Mouse (Mus musculus) heart, postnatal 4 days (tissue): ENCODE results near the gene Olfr599. TPM values are rescaled to one million over a fixed set of nuclear protein-coding genes. Genes with fewer than 3 reads are reported as not detected.
"Not testable (repeated sequence)": the region's sequence is repeated elsewhere in the genome, so short reads cannot be mapped to it uniquely, and the experiment has no call there.

Experiments
- DNase-seq: peaks from one replicate; pipeline ENCODE4 v3.0.0; 2021
- total RNA-seq, 2 experiments: library from RNA; stranded (reverse); gene quantifications; 2 replicates each; pipeline ENCODE4 v1.2.3; 2021

Gene Olfr599
- not detected for total RNA-seq

DNA sequence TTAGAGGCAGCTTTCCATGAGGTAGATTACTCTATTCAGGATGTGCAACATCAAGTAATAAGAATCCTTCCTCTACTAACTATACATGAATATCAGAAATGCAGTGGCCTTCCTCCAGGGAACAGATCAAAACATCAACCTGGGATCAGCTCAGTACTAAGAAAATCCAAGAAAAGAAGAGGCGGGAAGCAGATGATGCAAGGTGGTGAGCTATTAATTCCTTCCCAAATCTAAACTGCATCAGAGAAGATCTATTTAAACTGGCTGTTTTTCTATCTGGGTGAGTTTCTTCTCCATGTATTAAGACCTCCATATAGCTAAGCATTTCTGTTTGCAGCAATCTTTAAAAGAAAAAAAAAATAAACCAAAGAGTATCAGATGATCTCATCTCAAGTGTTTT, at the start of gene Olfr599:
Gene Olfr599 (plus strand): TSS at position 301 of the 400 bp plus-strand sequence.
- no peak for DNase-seq

DNA sequence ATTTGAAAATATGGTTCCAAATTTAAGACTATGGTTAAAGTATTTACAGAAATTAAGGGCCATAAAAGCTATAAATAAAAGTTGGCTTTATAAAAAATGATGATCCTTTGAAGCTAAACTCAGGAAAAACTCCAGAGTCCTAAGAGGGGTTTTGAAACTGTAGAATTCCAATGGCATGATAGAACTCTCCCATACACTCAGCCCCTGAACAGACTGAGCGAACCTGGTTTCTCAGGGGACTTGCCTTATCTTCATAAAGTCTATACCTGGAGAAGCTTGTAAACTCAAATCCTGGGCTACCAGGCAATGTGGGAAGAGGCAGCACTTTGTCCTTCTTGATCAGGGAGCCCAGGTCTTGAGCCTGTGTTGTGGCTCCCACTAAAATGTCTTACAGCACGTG, 30.4 kb upstream of the Olfr599 start, which contains the start of gene Olfr596:
Gene Olfr596 (plus strand): TSS at position 301 of the 400 bp plus-strand sequence.
- not testable (repeated sequence) for DNase-seq

DNA sequence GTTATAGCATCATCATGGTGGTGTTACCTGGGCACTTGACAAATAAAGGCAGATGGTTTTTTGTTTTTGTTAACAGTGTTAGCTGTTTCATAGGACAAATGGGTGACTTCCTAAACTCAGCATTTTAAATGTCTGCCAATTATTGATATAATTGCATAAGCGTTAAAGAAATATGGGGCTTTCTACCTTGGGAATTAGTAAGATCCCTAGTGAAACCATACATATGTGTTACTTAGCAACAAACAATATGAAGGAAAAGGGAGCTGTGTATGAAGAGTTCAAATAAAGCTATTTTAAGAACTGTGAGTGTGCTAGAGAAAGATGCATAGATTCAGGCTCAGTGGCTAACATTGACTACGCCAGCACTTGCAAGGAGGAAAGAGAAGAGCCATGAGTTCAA, 19.7 kb upstream of the Olfr599 start, which contains the start of gene Olfr597:
Gene Olfr597 (plus strand): TSS at position 301 of the 400 bp plus-strand sequence.
- DNase-seq, result not testable (repeated sequence)

DNA sequence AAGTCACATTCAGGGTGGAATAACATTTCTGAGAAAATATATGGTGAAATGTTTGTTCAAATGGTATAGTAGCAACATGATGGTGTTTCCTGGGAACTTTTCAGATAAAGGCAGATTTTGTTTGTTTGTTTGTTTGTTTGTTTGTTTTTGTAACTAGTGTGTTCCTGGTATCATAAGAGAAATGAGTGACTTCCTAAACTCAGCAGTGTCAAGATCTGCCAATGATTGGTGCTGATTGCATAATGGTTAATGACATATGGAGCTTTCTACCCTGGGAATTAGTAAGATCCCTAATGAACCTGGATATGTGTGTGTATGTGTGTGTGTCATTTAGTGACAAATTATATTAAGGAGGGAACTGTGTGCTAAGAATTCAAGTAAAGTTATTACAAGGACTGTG, 12.4 kb upstream of the Olfr599 start, which contains the start of gene Olfr598:
Gene Olfr598 (plus strand): TSS at position 301 of the 400 bp plus-strand sequence.
- no peak for DNase-seq

DNA sequence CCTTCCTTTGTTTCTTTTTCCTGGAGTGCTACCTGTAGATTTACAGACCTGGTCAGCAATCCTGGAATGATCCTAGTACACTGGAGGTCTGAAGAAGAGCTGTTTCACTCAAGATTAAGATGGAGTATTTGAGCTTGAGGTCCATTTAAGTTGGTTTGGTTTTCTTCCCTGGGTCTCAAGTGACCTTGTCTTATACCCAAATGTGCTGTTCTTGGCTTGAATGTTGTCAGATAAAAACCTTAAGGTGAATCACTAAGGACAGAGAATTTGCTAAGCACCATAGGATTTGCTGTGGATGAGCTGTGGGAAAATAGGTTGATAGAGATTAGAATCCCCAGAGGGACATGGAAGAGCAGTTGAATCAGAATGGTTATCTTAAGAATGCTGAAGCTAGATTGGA, 13.9 kb downstream of the Olfr599 start, which contains the start of gene Olfr600:
Gene Olfr600 (minus strand): TSS at position 101 of the 400 bp plus-strand sequence.
- DNase-seq, result no peak

DNA sequence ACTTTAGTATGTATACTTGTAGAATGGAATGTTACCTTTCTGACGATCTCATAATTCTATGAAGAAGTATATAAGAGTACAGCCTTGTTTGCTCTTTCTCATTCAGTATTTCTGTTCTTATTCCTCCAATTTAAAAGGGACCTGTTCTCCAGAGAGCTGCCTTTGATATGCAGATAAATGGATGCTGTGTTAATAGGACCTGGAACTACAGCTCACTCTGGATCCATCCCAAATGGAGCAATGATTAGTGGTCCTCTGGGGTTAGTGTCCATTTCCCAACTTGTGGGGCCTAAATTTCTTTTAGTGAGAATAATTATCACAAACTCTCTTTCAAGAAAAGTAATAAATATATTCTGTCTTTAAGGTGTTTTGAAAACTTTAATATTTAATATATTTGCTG, 26.8 kb downstream of the Olfr599 start, which contains the start of gene Olfr601:
Gene Olfr601 (minus strand): TSS at position 101 of the 400 bp plus-strand sequence.
- DNase-seq, result no peak

DNA sequence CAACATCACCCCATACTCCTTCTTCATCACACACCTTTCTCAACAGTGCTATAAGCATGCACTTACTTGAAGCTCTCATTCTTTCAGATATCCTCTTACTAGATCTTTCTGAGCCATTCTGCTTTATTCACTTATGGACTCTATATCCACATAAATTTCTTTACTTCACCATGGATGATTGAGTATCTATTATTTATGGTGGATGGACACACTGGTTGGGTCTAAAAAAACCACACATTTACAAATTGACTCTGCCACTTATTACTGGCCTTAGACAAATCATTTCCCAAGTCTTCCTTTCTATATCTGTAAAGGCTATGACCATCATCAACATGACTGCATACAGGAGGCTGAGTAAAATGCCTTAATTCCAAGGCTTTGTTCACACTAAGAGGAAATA, 50.4 kb downstream of the Olfr599 start, which contains the start of gene Olfr603:
Gene Olfr603 (minus strand): TSS at position 101 of the 400 bp plus-strand sequence.
- DNase-seq, result no peak

Other genes with a start within 250 kb of the Olfr599 start
- not detected for gene Olfr585, start 238.2 kb upstream of the Olfr599 start, total RNA-seq
- not detected for gene Olfr586, start 210.3 kb upstream of the Olfr599 start, total RNA-seq
- not detected for gene Olfr588-ps1, start 195.0 kb upstream of the Olfr599 start, total RNA-seq
- gene Olfr589, start 179.6 kb upstream of the Olfr599 start, total RNA-seq, result not detected
- not detected for gene Olfr591, start 157.6 kb upstream of the Olfr599 start, total RNA-seq
- not detected for gene Olfr592, start 151.1 kb upstream of the Olfr599 start, total RNA-seq
- not detected for gene Olfr593, start 124.1 kb upstream of the Olfr599 start, total RNA-seq
- not detected for gene Olfr594, start 118.9 kb upstream of the Olfr599 start, total RNA-seq
- not detected for gene Usp17ld, start 83.4 kb upstream of the Olfr599 start, total RNA-seq
- gene Olfr596, start 30.3 kb upstream of the Olfr599 start, total RNA-seq, result not detected
- gene Olfr597, start 19.6 kb upstream of the Olfr599 start, total RNA-seq, result not detected
- not detected for gene Olfr598, start 12.3 kb upstream of the Olfr599 start, total RNA-seq
- gene Olfr600, start 13.8 kb downstream of the Olfr599 start, total RNA-seq, result not detected
- gene Olfr601, start 26.7 kb downstream of the Olfr599 start, total RNA-seq, result not detected
- not detected for gene Olfr603, start 50.3 kb downstream of the Olfr599 start, total RNA-seq
- under 1 TPM in 1 of 2 experiments, not detected in 1; 0.21 TPM for gene Usp17lc, start 79.2 kb downstream of the Olfr599 start, total RNA-seq
- not detected for gene Olfr605, start 109.5 kb downstream of the Olfr599 start, total RNA-seq
- gene Olfr606, start 113.1 kb downstream of the Olfr599 start, total RNA-seq, result not detected
- gene Olfr607, start 128.2 kb downstream of the Olfr599 start, total RNA-seq, result not detected
- 1 to 10 TPM; 3.8 to 4.1 TPM for gene Olfr608, start 134.0 kb downstream of the Olfr599 start, total RNA-seq
- gene Olfr609, start 162.1 kb downstream of the Olfr599 start, total RNA-seq, result not detected
- gene Olfr610, start 176.2 kb downstream of the Olfr599 start, total RNA-seq, result not detected
- gene Olfr611, start 184.9 kb downstream of the Olfr599 start, total RNA-seq, result not detected
- not detected for gene Olfr612, start 206.8 kb downstream of the Olfr599 start, total RNA-seq
- gene Olfr613, start 212.2 kb downstream of the Olfr599 start, total RNA-seq, result not detected
- gene Olfr615, start 220.2 kb downstream of the Olfr599 start, total RNA-seq, result not detected
- gene Olfr616, start 233.2 kb downstream of the Olfr599 start, total RNA-seq, result not detected
- gene Olfr617, start 237.1 kb downstream of the Olfr599 start, total RNA-seq, result not detected